Mouse (Mus musculus): ENCODE measurements around the gene Gstp3. TPM values are rescaled to one million over a fixed set of nuclear protein-coding genes. Genes with fewer than 3 reads are reported as not detected.

Gstp3 gene
- polyA plus RNA-seq, 1 experiment = not detected

DNA sequence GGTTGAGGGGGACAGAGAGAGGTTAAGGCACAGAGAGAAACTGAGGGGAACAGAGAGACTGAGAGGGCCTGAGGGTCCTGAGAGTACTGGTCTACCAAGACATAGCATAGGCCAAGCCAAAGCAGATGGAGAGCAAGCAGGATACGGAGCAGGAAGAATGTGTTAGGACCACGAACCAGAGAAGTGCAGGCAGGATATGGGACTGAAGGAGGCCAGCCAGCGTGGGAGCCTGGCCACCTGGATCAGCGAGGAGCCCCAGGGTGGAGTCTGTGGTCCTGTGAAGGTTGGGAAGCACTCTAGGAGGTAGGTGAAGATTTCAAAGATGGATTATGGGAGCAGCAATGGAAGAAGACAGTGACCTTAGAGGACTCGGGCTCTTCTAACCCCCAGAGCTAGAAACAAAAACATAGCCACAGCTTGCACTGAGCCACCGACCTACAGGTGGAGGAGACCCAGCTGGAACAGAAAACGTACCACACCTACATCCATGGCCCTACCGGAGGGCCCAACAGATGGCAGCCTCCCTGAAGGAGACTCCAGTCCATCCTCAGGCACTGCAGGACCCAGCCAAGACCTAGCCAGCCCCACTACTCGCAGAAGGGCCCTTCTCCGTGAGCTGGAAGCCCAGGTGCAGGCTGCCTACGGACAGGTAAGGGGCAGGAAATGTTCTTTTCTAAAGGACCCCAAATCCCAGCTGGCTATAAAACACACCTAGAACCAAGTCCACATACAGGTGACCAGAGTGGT, 23.0 kb upstream of the Gstp3 start:
- Histone ChIP-seq H3K36me3 (ENCODE audit: control insufficient read depth, insufficient read depth, low read length) (no peaks in the 10 kb centered on the region), H3K4me1 (ENCODE audit: control insufficient read depth, insufficient read depth, low read length) (no peaks in the 10 kb centered on the region)
- TF ChIP-seq CTCF (IDR thresholded peaks at IDR 0.05; ENCODE audit: control insufficient read depth, insufficient read depth, insufficient replicate concordance, low read depth, low read length) = no peak
- no peak for TF ChIP-seq POLR2A (IDR thresholded peaks at IDR 0.05; ENCODE audit: control insufficient read depth, low read depth, low read length)

DNA sequence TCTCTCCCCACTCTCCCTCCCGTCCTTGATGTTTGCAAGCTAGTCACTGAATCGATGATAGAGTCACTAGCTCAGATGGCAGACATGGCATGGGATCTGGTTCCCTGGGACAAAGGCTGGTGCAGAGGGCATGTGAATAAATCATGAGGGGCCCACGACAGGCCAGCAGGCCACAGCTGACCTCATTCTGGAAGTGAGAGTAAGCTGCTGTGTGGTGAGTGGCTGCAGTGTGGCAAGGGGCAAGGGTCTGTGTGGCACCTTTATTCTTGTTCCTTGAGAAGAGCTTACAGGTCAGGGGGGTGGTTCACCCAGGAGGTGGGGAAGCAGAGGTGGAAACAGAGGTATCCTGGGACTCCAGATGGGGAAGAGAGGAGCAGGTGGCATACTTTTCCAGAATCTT, 22.0 kb upstream of the Gstp3 start, which contains the start of gene Cabp2:
Cabp2 (plus strand) TSS at position 185 of the 400 bp plus-strand sequence.
- TF ChIP-seq POLR2A (IDR thresholded peaks at IDR 0.05; ENCODE audit: control insufficient read depth, low read depth, low read length) (no peak), CTCF (IDR thresholded peaks at IDR 0.05; ENCODE audit: control insufficient read depth, insufficient read depth, insufficient replicate concordance, low read depth, low read length) (no peak)
- no peak within 1 kb of the TSS for H3K27ac ChIP-seq (ENCODE audit: control insufficient read depth, insufficient read depth, low read depth, low read length)
- no peaks in the 10 kb centered on the region for H3K36me3 ChIP-seq (ENCODE audit: control insufficient read depth, insufficient read depth, low read length)
- no peaks in the 10 kb centered on the region for H3K4me1 ChIP-seq (ENCODE audit: control insufficient read depth, insufficient read depth, low read length)
- no peak within 1 kb of the TSS for H3K4me3 ChIP-seq (ENCODE audit: control insufficient read depth, low read depth, low read length)
- H3K27me3 ChIP-seq (ENCODE audit: control insufficient read depth, insufficient read depth, low read length) = no peaks in the 10 kb centered on the region

More for the DNA sequence above, 23.0 kb upstream of the Gstp3 start:
- no peaks in the 10 kb centered on the region for H3K27me3 ChIP-seq (ENCODE audit: control insufficient read depth, insufficient read depth, low read length)
- H3K4me3 ChIP-seq (ENCODE audit: control insufficient read depth, low read depth, low read length) = no peak overlapping the region
- no peak overlapping the region for H3K27ac ChIP-seq (ENCODE audit: control insufficient read depth, insufficient read depth, low read depth, low read length)

- Histone ChIP-seq H3K4me3 (ENCODE audit: control insufficient read depth, low read depth, low read length) (no peak overlapping the region), H3K27me3 (ENCODE audit: control insufficient read depth, insufficient read depth, low read length) (no peaks in the 10 kb centered on the region), H3K36me3 (ENCODE audit: control insufficient read depth, insufficient read depth, low read length) (no peaks in the 10 kb centered on the region), H3K27ac (ENCODE audit: control insufficient read depth, insufficient read depth, low read depth, low read length) (no peak overlapping the region), H3K4me1 (ENCODE audit: control insufficient read depth, insufficient read depth, low read length) (no peaks in the 10 kb centered on the region)
- TF ChIP-seq POLR2A (IDR thresholded peaks at IDR 0.05; ENCODE audit: control insufficient read depth, low read depth, low read length) = no peak
- TF ChIP-seq CTCF (IDR thresholded peaks at IDR 0.05; ENCODE audit: control insufficient read depth, insufficient read depth, insufficient replicate concordance, low read depth, low read length) = no peak
Measured at GRCm38 (mm10) chr19:4080511-4081009, 21.2 kb upstream of the Gstp3 start.

- H3K27me3 ChIP-seq (ENCODE audit: control insufficient read depth, insufficient read depth, low read length) = no peaks in the 10 kb centered on the region
- no peak overlapping the region for H3K27ac ChIP-seq (ENCODE audit: control insufficient read depth, insufficient read depth, low read depth, low read length)
- H3K4me3 ChIP-seq (ENCODE audit: control insufficient read depth, low read depth, low read length) = no peak overlapping the region
- TF ChIP-seq CTCF (IDR thresholded peaks at IDR 0.05; ENCODE audit: control insufficient read depth, insufficient read depth, insufficient replicate concordance, low read depth, low read length) = no peak
- no peak for TF ChIP-seq POLR2A (IDR thresholded peaks at IDR 0.05; ENCODE audit: control insufficient read depth, low read depth, low read length)
- no peaks in the 10 kb centered on the region for H3K36me3 ChIP-seq (ENCODE audit: control insufficient read depth, insufficient read depth, low read length)
- H3K4me1 ChIP-seq (ENCODE audit: control insufficient read depth, insufficient read depth, low read length) = no peaks in the 10 kb centered on the region
Measured at GRCm38 (mm10) chr19:4079594-4079993, 20.2 kb upstream of the Gstp3 start.

- no peaks in the 10 kb centered on the region for H3K36me3 ChIP-seq (ENCODE audit: control insufficient read depth, insufficient read depth, low read length)
- H3K4me1 ChIP-seq (ENCODE audit: control insufficient read depth, insufficient read depth, low read length) = peaks cover 2% of the 10 kb centered on the region; the same call in 1 of the 2 replicates
- H3K27me3 ChIP-seq (ENCODE audit: control insufficient read depth, insufficient read depth, low read length) = no peaks in the 10 kb centered on the region
- H3K4me3 ChIP-seq (ENCODE audit: control insufficient read depth, low read depth, low read length) = no peak overlapping the region
- no peak overlapping the region for H3K27ac ChIP-seq (ENCODE audit: control insufficient read depth, insufficient read depth, low read depth, low read length)
- TF ChIP-seq POLR2A (IDR thresholded peaks at IDR 0.05; ENCODE audit: control insufficient read depth, low read depth, low read length) (no peak), CTCF (IDR thresholded peaks at IDR 0.05; ENCODE audit: control insufficient read depth, insufficient read depth, insufficient replicate concordance, low read depth, low read length) (no peak)
Measured at GRCm38 (mm10) chr19:4075531-4075930, 16.2 kb upstream of the Gstp3 start.

DNA sequence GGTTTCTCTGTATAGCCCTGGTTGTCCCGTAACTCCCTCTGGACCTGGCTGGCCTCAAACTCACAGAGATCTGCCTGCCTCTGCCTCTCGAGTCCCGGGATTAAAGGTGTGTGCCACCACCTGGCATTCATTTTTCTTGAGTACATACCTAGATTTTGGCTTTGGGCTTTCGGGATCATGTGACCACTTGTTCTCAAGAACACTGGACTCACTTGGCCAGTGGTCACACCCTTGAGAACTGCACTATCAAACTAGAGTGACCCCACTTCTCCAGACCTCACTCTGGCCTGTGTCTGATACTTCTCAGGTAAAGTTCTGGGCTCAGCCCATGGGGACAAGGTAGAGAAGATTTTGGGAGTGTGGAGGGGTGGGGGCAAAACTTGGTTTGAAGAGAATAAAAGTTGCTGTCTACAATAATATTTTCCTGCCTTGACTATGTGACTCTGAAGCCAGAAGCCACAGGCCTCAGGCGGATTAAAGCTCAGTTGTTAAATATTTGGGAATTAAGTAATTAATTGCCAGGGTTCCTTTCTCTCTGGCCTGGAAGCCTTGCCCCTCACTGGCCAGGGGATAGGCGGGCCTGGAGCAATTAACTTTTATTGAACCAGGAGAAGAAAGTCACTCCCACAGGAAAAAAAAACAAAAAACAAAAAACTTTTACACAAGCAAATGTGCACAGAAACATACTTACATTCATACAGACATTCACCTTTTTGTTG, 13.5 kb upstream of the Gstp3 start:
- no peaks in the 10 kb centered on the region for H3K36me3 ChIP-seq (ENCODE audit: control insufficient read depth, insufficient read depth, low read length)

GRCm38 (mm10) chr19:4071406-4071805, 12.0 kb upstream of the Gstp3 start:
- Histone ChIP-seq H3K36me3 (ENCODE audit: control insufficient read depth, insufficient read depth, low read length) (no peaks in the 10 kb centered on the region), H3K27me3 (ENCODE audit: control insufficient read depth, insufficient read depth, low read length) (no peaks in the 10 kb centered on the region), H3K4me1 (ENCODE audit: control insufficient read depth, insufficient read depth, low read length) (peaks cover 2% of the 10 kb centered on the region; the same call in 1 of the 2 replicates), H3K27ac (ENCODE audit: control insufficient read depth, insufficient read depth, low read depth, low read length) (no peak overlapping the region), H3K4me3 (ENCODE audit: control insufficient read depth, low read depth, low read length) (no peak overlapping the region)
- TF ChIP-seq POLR2A (IDR thresholded peaks at IDR 0.05; ENCODE audit: control insufficient read depth, low read depth, low read length) = no peak
- no peak for TF ChIP-seq CTCF (IDR thresholded peaks at IDR 0.05; ENCODE audit: control insufficient read depth, insufficient read depth, insufficient replicate concordance, low read depth, low read length)

More for the DNA sequence above, 13.5 kb upstream of the Gstp3 start:
- peaks cover 2% of the 10 kb centered on the region; the same call in 1 of the 2 replicates for H3K4me1 ChIP-seq (ENCODE audit: control insufficient read depth, insufficient read depth, low read length)
- H3K27ac ChIP-seq (ENCODE audit: control insufficient read depth, insufficient read depth, low read depth, low read length) = no peak overlapping the region
- TF ChIP-seq CTCF (IDR thresholded peaks at IDR 0.05; ENCODE audit: control insufficient read depth, insufficient read depth, insufficient replicate concordance, low read depth, low read length) (no peak), POLR2A (IDR thresholded peaks at IDR 0.05; ENCODE audit: control insufficient read depth, low read depth, low read length) (no peak)
- H3K27me3 ChIP-seq (ENCODE audit: control insufficient read depth, insufficient read depth, low read length) = no peaks in the 10 kb centered on the region
- no peak overlapping the region for H3K4me3 ChIP-seq (ENCODE audit: control insufficient read depth, low read depth, low read length)

All from testis, adult 2 months (tissue).